Mouse (Mus musculus) Muller cell, postnatal 12 days (primary cell): Measurements from ENCODE around the gene Pllp.

ENCODE experiments used
- DNase-seq: peaks from one replicate; pipeline ENCODE4 v3.0.0-alpha.2; 2015; ENCODE audit errors: inconsistent ontology term

Gene Pllp

GRCm38 (mm10) chr8:94702844-94703813 is 7.1 kb upstream of the Pllp start:
- DNase-seq = peak; percentile 89

- no peak for DNase-seq
Observed at GRCm38 (mm10) chr8:94702156-94702555, 6.1 kb upstream of the Pllp start.

GRCm38 (mm10) chr8:94700421-94700935 is 4.4 kb upstream of the Pllp start:
- DNase-seq = no peak

- DNase-seq = no peak
Observed at GRCm38 (mm10) chr8:94699366-94699765, 3.3 kb upstream of the Pllp start.

- no peak for DNase-seq
Observed at GRCm38 (mm10) chr8:94697956-94698355, 1.9 kb upstream of the Pllp start.

GRCm38 (mm10) chr8:94696566-94696965 is 488 bp upstream of the Pllp start:
- DNase-seq = no peak

GRCm38 (mm10) chr8:94695341-94695993 is 611 bp downstream of the Pllp start:
- no peak for DNase-seq

- DNase-seq = no peak
Observed at GRCm38 (mm10) chr8:94694701-94695100, 1.4 kb downstream of the Pllp start.

- no peak for DNase-seq
Observed at GRCm38 (mm10) chr8:94685953-94686352, 10.1 kb downstream of the Pllp start.

GRCm38 (mm10) chr8:94684287-94684686 is 11.8 kb downstream of the Pllp start:
- DNase-seq = no peak

- no peak for DNase-seq
Observed at GRCm38 (mm10) chr8:94682732-94683524, 13.2 kb downstream of the Pllp start.

GRCm38 (mm10) chr8:94680414-94680813 is 15.7 kb downstream of the Pllp start:
- no peak for DNase-seq

GRCm38 (mm10) chr8:94678582-94678981 is 17.5 kb downstream of the Pllp start:
- peak; percentile 83 for DNase-seq

GRCm38 (mm10) chr8:94675923-94676322 is 20.2 kb downstream of the Pllp start:
- DNase-seq = no peak

GRCm38 (mm10) chr8:94674384-94674783 is 21.7 kb downstream of the Pllp start:
- DNase-seq = no peak

- DNase-seq = peak; percentile 97
Observed at GRCm38 (mm10) chr8:94666456-94667308, 29.4 kb downstream of the Pllp start, which contains the start of gene Arl2bp. Gene Arl2bp, plus strand, starts transcription at chr8:94666600.

GRCm38 (mm10) chr8:94664722-94665121 is 31.4 kb downstream of the Pllp start:
- DNase-seq = no peak

- DNase-seq = no peak
Observed at GRCm38 (mm10) chr8:94660418-94660817, 35.7 kb downstream of the Pllp start.

GRCm38 (mm10) chr8:94658031-94658430 is 38.0 kb downstream of the Pllp start:
- no peak for DNase-seq

GRCm38 (mm10) chr8:94654994-94655393 is 41.1 kb downstream of the Pllp start:
- no peak for DNase-seq

GRCm38 (mm10) chr8:94652951-94653350 is 43.1 kb downstream of the Pllp start:
- DNase-seq = no peak
